Mouse (Mus musculus): ENCODE measurements around the gene Ahdc1. TPM values are rescaled to one million over a fixed set of nuclear protein-coding genes. Genes with fewer than 3 reads are reported as not detected.

The Ahdc1 gene
- polyA plus RNA-seq, 1 experiment from 2014 or later, result 6.3 TPM

GRCm38 (mm10) chr4:133055163-133055951, 44.3 kb downstream of the Ahdc1 start:
- no peak overlapping the region for H3K4me3 ChIP-seq (replicated peaks)
- peak overlapping the region; percentile 88 for H3K27ac ChIP-seq
- H3K9me3 ChIP-seq, result no peaks in the 10 kb centered on the region
- peak overlapping the region; percentile 60 for H3K4me2 ChIP-seq (replicated peaks)
- no peak overlapping the region for H3K9ac ChIP-seq
- WGBS, result 47% methylated on average over 8 of the region's 8 CpGs
- peaks cover 91% of the 10 kb centered on the region for H3K4me1 ChIP-seq (replicated peaks)
- 0 out of 2 replicates have a peak, but pooled peaks cover 4% of the 10 kb centered on the region for H3K36me3 ChIP-seq
- H3K27me3 ChIP-seq (replicated peaks), result no peaks in the 10 kb centered on the region
- peak; percentile 74 for ATAC-seq

DNA sequence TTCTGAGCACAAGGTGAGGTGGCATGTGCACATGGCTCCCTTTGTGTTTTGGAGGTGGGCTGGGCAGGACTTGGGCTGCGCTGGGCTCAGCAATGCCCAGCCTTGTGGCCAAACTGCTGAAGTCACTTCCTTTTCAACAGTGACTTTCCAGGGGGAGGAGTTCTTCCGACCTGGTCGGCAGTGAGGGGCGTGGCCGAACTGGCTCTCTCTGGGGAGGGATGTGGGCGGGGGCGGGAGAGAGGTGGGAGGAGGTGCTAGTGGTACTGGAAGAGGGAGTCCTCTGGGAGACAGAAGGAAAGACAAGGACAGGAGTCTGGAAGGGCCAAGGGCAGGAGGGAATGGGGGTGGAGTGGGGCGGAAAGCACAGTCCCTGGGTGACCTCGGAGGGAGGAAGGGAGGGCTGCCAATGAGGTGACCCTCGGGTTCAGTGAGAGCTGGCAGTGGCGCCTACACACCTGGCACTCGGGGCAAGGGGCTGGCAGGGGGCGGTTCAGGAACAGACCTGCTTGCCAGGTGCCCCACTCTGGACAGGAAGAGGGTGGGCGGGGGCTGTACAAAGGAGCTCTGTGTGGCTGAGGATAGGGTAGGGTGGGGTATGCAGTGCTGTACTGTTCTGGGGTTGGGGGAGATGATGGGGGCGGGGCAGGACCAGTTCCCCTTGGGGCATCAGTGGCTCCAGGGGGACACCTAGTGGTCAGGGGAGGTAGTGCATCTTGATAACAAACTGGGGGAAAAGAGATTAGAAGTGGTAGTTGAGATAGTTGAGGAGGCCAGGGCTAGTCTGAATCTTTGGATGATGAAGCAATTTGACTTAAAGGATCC, 45.2 kb downstream of the Ahdc1 start:
- Histone ChIP-seq H3K4me3 (replicated peaks) (peak overlapping the region; percentile 22; the same call in 1 of the 2 replicates), H3K9ac (no peak overlapping the region), H3K4me1 (replicated peaks) (peaks cover 82% of the 10 kb centered on the region), H3K36me3 (peaks cover 13% of the 10 kb centered on the region), H3K27me3 (replicated peaks) (no peaks in the 10 kb centered on the region), H3K27ac (peak overlapping the region; percentile 88), H3K9me3 (no peaks in the 10 kb centered on the region), H3K4me2 (replicated peaks) (peak overlapping the region; percentile 60)
- peak; percentile 66 for ATAC-seq
- WGBS, result 3% methylated on average over 15 of the region's 15 CpGs

GRCm38 (mm10) chr4:133057389-133058122, 46.5 kb downstream of the Ahdc1 start:
- H3K4me3 ChIP-seq (replicated peaks), result peak overlapping the region; percentile 24
- H3K27ac ChIP-seq, result peak overlapping the region; percentile 88
- WGBS, result 6% methylated on average over 7 of the region's 7 CpGs
- no peaks in the 10 kb centered on the region for H3K27me3 ChIP-seq (replicated peaks)
- ATAC-seq, result peak; percentile 79
- peaks cover 26% of the 10 kb centered on the region for H3K36me3 ChIP-seq
- no peaks in the 10 kb centered on the region for H3K9me3 ChIP-seq
- peaks cover 69% of the 10 kb centered on the region for H3K4me1 ChIP-seq (replicated peaks)
- H3K9ac ChIP-seq, result peak overlapping the region; percentile 17; the same call in 1 of the 2 replicates
- peak overlapping the region; percentile 46 for H3K4me2 ChIP-seq (replicated peaks)

GRCm38 (mm10) chr4:133058123-133058453, 47.0 kb downstream of the Ahdc1 start:
- Histone ChIP-seq H3K27me3 (replicated peaks) (no peaks in the 10 kb centered on the region), H3K27ac (peak overlapping the region; percentile 88), H3K4me2 (replicated peaks) (peak overlapping the region; percentile 46), H3K9me3 (no peaks in the 10 kb centered on the region), H3K4me3 (replicated peaks) (peak overlapping the region; percentile 14; the same call in 1 of the 2 replicates), H3K4me1 (replicated peaks) (peaks cover 64% of the 10 kb centered on the region), H3K9ac (peak overlapping the region; percentile 8; the same call in 1 of the 2 replicates), H3K36me3 (peaks cover 31% of the 10 kb centered on the region)
- 81% methylated on average over 4 of the region's 4 CpGs for WGBS
- no peak for ATAC-seq

DNA sequence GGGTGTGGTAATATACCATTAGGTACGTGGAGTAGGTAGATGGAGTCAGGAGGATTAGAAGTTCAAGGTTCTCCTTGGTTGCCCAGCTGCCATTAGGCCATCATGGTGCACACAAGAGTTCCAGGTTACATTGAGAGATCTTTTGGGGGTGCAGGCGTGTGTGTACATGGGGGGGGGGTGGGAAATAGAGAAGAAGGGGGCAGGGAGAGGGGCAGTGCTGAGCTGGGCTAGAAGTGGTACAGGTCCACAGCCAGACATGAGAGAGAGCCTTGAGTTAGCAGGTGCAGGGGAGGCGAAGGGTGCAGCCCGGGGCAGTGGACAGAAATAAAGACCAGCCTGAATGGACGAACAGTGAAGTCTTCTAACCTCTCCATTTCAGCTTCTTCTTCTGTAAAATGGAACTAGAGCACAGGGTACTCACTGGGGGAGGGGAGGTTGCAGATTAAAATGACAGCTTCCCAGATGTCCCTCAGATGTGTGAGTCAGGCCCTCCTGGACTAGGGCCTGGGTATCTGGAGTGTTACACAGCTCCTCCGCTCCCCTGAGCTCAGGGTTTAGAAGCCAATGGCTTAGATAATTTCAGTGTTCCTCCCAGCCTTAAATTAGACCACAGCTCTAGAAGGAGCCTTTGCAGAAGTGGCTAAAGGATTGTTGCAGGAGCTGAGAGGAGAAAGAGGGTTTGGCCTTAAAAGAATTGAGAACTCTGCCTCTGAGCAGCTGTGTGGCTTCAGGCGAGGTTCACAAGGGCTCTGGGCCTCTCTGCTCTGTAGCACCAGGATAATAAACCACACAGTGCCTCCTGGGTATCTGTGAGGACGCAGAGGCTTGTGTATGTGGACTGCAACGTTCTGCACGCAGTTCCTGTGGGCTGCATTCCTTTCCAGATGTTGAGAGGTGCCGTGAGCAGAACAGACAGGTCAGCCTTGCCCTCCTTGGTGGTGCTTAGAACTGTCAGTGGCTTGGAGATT, 47.7 kb downstream of the Ahdc1 start:
- 54% methylated on average over 11 of the region's 11 CpGs for WGBS
- peak overlapping the region; percentile 46 for H3K4me2 ChIP-seq (replicated peaks)
- peaks cover 64% of the 10 kb centered on the region for H3K4me1 ChIP-seq (replicated peaks)
- H3K27ac ChIP-seq, result peak overlapping the region; percentile 88
- no peaks in the 10 kb centered on the region for H3K9me3 ChIP-seq
- 0 out of 2 replicates have a peak overlapping the region, but pooled peaks have one; percentile 5 for H3K9ac ChIP-seq
- no peak for ATAC-seq
- peak overlapping the region; percentile 14; the same call in 1 of the 2 replicates for H3K4me3 ChIP-seq (replicated peaks)
- H3K36me3 ChIP-seq, result peaks cover 37% of the 10 kb centered on the region
- H3K27me3 ChIP-seq (replicated peaks), result no peaks in the 10 kb centered on the region

GRCm38 (mm10) chr4:133060702-133061101, 49.6 kb downstream of the Ahdc1 start:
- no peaks in the 10 kb centered on the region for H3K27me3 ChIP-seq (replicated peaks)
- H3K9me3 ChIP-seq, result no peaks in the 10 kb centered on the region
- no peak for ATAC-seq
- no peak overlapping the region for H3K4me2 ChIP-seq (replicated peaks)
- 89% methylated on average over 11 of the region's 11 CpGs for WGBS
- no peak overlapping the region for H3K4me3 ChIP-seq (replicated peaks)
- H3K4me1 ChIP-seq (replicated peaks), result peaks cover 46% of the 10 kb centered on the region
- no peak overlapping the region for H3K27ac ChIP-seq
- H3K36me3 ChIP-seq, result peaks cover 56% of the 10 kb centered on the region
- no peak overlapping the region for H3K9ac ChIP-seq

GRCm38 (mm10) chr4:133061798-133062197, 50.7 kb downstream of the Ahdc1 start:
- ATAC-seq, result no peak
- Histone ChIP-seq H3K4me3 (replicated peaks) (no peak overlapping the region), H3K27me3 (replicated peaks) (no peaks in the 10 kb centered on the region), H3K27ac (no peak overlapping the region), H3K36me3 (peaks cover 61% of the 10 kb centered on the region), H3K9me3 (no peaks in the 10 kb centered on the region), H3K9ac (no peak overlapping the region), H3K4me2 (replicated peaks) (no peak overlapping the region), H3K4me1 (replicated peaks) (peaks cover 38% of the 10 kb centered on the region)
- 90% methylated on average over 20 of the region's 20 CpGs for WGBS

- Histone ChIP-seq H3K4me1 (replicated peaks) (peaks cover 35% of the 10 kb centered on the region), H3K36me3 (peaks cover 65% of the 10 kb centered on the region), H3K9ac (no peak overlapping the region), H3K4me3 (replicated peaks) (no peak overlapping the region), H3K4me2 (replicated peaks) (no peak overlapping the region), H3K27ac (no peak overlapping the region), H3K9me3 (no peaks in the 10 kb centered on the region), H3K27me3 (replicated peaks) (no peaks in the 10 kb centered on the region)
- no peak for ATAC-seq
- WGBS, result 97% methylated on average over 14 of the region's 14 CpGs
These were observed 51.2 kb downstream of the Ahdc1 start for GRCm38 (mm10) chr4:133062286-133062685.

DNA sequence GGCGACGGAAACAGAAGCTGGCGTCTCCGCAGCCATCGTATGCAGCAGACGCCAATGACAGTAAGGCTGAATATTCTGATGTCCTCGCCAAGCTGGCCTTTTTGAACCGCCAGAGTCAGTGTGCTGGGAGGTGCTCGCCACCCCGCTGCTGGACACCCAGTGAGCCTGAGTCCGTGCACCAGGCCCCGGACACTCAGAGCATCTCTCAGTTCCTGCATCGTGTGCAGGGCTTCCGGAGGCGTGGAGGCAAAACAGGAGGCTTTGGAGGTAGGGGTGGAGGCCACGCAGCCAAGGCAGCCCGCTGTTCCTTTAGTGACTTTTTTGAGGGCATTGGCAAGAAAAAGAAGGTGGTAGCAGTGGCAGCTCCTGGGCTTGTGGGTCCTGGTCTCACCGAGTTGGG, 52.1 kb downstream of the Ahdc1 start:
- no peak overlapping the region for H3K4me2 ChIP-seq (replicated peaks)
- no peak overlapping the region for H3K9ac ChIP-seq
- peaks cover 65% of the 10 kb centered on the region for H3K36me3 ChIP-seq
- no peak overlapping the region for H3K27ac ChIP-seq
- H3K27me3 ChIP-seq (replicated peaks), result no peaks in the 10 kb centered on the region
- WGBS, result 92% methylated on average over 18 of the region's 18 CpGs
- H3K4me3 ChIP-seq (replicated peaks), result no peak overlapping the region
- ATAC-seq, result no peak
- H3K9me3 ChIP-seq, result no peaks in the 10 kb centered on the region
- peaks cover 25% of the 10 kb centered on the region for H3K4me1 ChIP-seq (replicated peaks)

GRCm38 (mm10) chr4:133063799-133064198, 52.7 kb downstream of the Ahdc1 start:
- H3K36me3 ChIP-seq, result peaks cover 65% of the 10 kb centered on the region
- H3K9me3 ChIP-seq, result no peaks in the 10 kb centered on the region
- H3K4me2 ChIP-seq (replicated peaks), result no peak overlapping the region
- H3K4me3 ChIP-seq (replicated peaks), result no peak overlapping the region
- ATAC-seq, result peak; percentile 29; the same call in 1 of the 2 replicates
- no peak overlapping the region for H3K9ac ChIP-seq
- no peaks in the 10 kb centered on the region for H3K27me3 ChIP-seq (replicated peaks)
- 74% methylated on average over 13 of the region's 13 CpGs for WGBS
- H3K27ac ChIP-seq, result no peak overlapping the region
- peaks cover 20% of the 10 kb centered on the region for H3K4me1 ChIP-seq (replicated peaks)

- Histone ChIP-seq H3K36me3 (peaks cover 65% of the 10 kb centered on the region), H3K4me1 (replicated peaks) (peaks cover 10% of the 10 kb centered on the region), H3K9ac (no peak overlapping the region), H3K27me3 (replicated peaks) (no peaks in the 10 kb centered on the region), H3K4me2 (replicated peaks) (no peak overlapping the region), H3K4me3 (replicated peaks) (no peak overlapping the region), H3K9me3 (no peaks in the 10 kb centered on the region), H3K27ac (no peak overlapping the region)
- 90% methylated on average over 19 of the region's 19 CpGs for WGBS
- no peak for ATAC-seq
These were observed 53.7 kb downstream of the Ahdc1 start for GRCm38 (mm10) chr4:133064791-133065190.

All from intestine, embryonic 15.5 days (tissue).